Mouse (Mus musculus): ENCODE measurements around the gene Rab7. TPM values are rescaled to one million over a fixed set of nuclear protein-coding genes. Genes with fewer than 3 reads are reported as not detected.

Gene Rab7
- total and polyA plus RNA-seq, 2 experiments: 69.7 to 134 TPM

GRCm38 (mm10) chr6:88042336-88042735, 2.7 kb downstream of the Rab7 start:
- no peak overlapping the region for H3K27ac ChIP-seq (replicated peaks; ENCODE audit: insufficient read depth, low read depth, low read length)
- TF ChIP-seq CTCF (IDR thresholded peaks at IDR 0.05; ENCODE audit: low read depth, low read length): no peak
- no peak for TF ChIP-seq POLR2A (IDR thresholded peaks at IDR 0.05; ENCODE audit: extremely low read depth, insufficient read depth, low read length)
- H3K36me3 ChIP-seq (ENCODE audit: control insufficient read depth, insufficient read depth, low read length): peaks cover 3% of the 10 kb centered on the region; the same call in 1 of the 2 replicates
- H3K9ac ChIP-seq (ENCODE audit: low read depth, low read length): no peak overlapping the region
- WGBS: 69% methylated on average over 3 of the region's 3 CpGs
- no peaks in the 10 kb centered on the region for H3K27me3 ChIP-seq (ENCODE audit: control insufficient read depth, insufficient read depth, low read length)
- peaks cover 39% of the 10 kb centered on the region for H3K4me1 ChIP-seq (ENCODE audit: control insufficient read depth, insufficient read depth, low read length)
- H3K4me3 ChIP-seq (ENCODE audit: insufficient read depth, low read depth, low read length): no peak overlapping the region
- peaks cover 45% of the 10 kb centered on the region; the same call in 1 of the 2 replicates for H3K79me2 ChIP-seq (ENCODE audit: control insufficient read depth, insufficient read depth, low read length)
- no peak for DNase-seq (ENCODE audit: extremely low read depth, low read depth, low spot score)

GRCm38 (mm10) chr6:88041221-88041620, 3.8 kb downstream of the Rab7 start:
- Histone ChIP-seq H3K4me3 (ENCODE audit: insufficient read depth, low read depth, low read length) (no peak overlapping the region), H3K9ac (ENCODE audit: low read depth, low read length) (0 out of 2 replicates have a peak overlapping the region, but pooled peaks have one; percentile 15), H3K27me3 (ENCODE audit: control insufficient read depth, insufficient read depth, low read length) (no peaks in the 10 kb centered on the region), H3K4me1 (ENCODE audit: control insufficient read depth, insufficient read depth, low read length) (peaks cover 43% of the 10 kb centered on the region), H3K79me2 (ENCODE audit: control insufficient read depth, insufficient read depth, low read length) (peaks cover 48% of the 10 kb centered on the region; the same call in 1 of the 2 replicates), H3K27ac (replicated peaks; ENCODE audit: insufficient read depth, low read depth, low read length) (no peak overlapping the region), H3K36me3 (ENCODE audit: control insufficient read depth, insufficient read depth, low read length) (peaks cover 3% of the 10 kb centered on the region; the same call in 1 of the 2 replicates)
- TF ChIP-seq POLR2A (IDR thresholded peaks at IDR 0.05; ENCODE audit: extremely low read depth, insufficient read depth, low read length) (no peak), CTCF (IDR thresholded peaks at IDR 0.05; ENCODE audit: low read depth, low read length) (no peak)
- WGBS: 29% methylated on average over 4 of the region's 4 CpGs
- DNase-seq (ENCODE audit: extremely low read depth, low read depth, low spot score): no peak

GRCm38 (mm10) chr6:88039426-88039825, 5.6 kb downstream of the Rab7 start:
- H3K4me3 ChIP-seq (ENCODE audit: insufficient read depth, low read depth, low read length): no peak overlapping the region
- DNase-seq (ENCODE audit: extremely low read depth, low read depth, low spot score): no peak
- WGBS: 87% methylated on average over 4 of the region's 4 CpGs
- H3K4me1 ChIP-seq (ENCODE audit: control insufficient read depth, insufficient read depth, low read length): peaks cover 50% of the 10 kb centered on the region
- H3K36me3 ChIP-seq (ENCODE audit: control insufficient read depth, insufficient read depth, low read length): peaks cover 3% of the 10 kb centered on the region; the same call in 1 of the 2 replicates
- H3K27me3 ChIP-seq (ENCODE audit: control insufficient read depth, insufficient read depth, low read length): no peaks in the 10 kb centered on the region
- peaks cover 55% of the 10 kb centered on the region; the same call in 1 of the 2 replicates for H3K79me2 ChIP-seq (ENCODE audit: control insufficient read depth, insufficient read depth, low read length)
- no peak overlapping the region for H3K27ac ChIP-seq (replicated peaks; ENCODE audit: insufficient read depth, low read depth, low read length)
- H3K9ac ChIP-seq (ENCODE audit: low read depth, low read length): no peak overlapping the region
- TF ChIP-seq POLR2A (IDR thresholded peaks at IDR 0.05; ENCODE audit: extremely low read depth, insufficient read depth, low read length) (no peak), CTCF (IDR thresholded peaks at IDR 0.05; ENCODE audit: low read depth, low read length) (no peak)

GRCm38 (mm10) chr6:88037471-88038045, 7.5 kb downstream of the Rab7 start:
- H3K27me3 ChIP-seq (ENCODE audit: control insufficient read depth, insufficient read depth, low read length): no peaks in the 10 kb centered on the region
- H3K27ac ChIP-seq (replicated peaks; ENCODE audit: insufficient read depth, low read depth, low read length): peak overlapping the region; percentile 63
- TF ChIP-seq CTCF (IDR thresholded peaks at IDR 0.05; ENCODE audit: low read depth, low read length): no peak
- peaks cover 48% of the 10 kb centered on the region; the same call in 1 of the 2 replicates for H3K79me2 ChIP-seq (ENCODE audit: control insufficient read depth, insufficient read depth, low read length)
- DNase-seq (ENCODE audit: extremely low read depth, low read depth, low spot score): peak; percentile 92
- H3K9ac ChIP-seq (ENCODE audit: low read depth, low read length): no peak overlapping the region
- peaks cover 3% of the 10 kb centered on the region; the same call in 1 of the 2 replicates for H3K36me3 ChIP-seq (ENCODE audit: control insufficient read depth, insufficient read depth, low read length)
- H3K4me1 ChIP-seq (ENCODE audit: control insufficient read depth, insufficient read depth, low read length): peaks cover 50% of the 10 kb centered on the region
- 12% methylated on average over 4 of the region's 4 CpGs for WGBS
- H3K4me3 ChIP-seq (ENCODE audit: insufficient read depth, low read depth, low read length): no peak overlapping the region

- peaks cover 4% of the 10 kb centered on the region for H3K36me3 ChIP-seq (ENCODE audit: control insufficient read depth, insufficient read depth, low read length)
- TF ChIP-seq POLR2A (IDR thresholded peaks at IDR 0.05; ENCODE audit: extremely low read depth, insufficient read depth, low read length) (no peak), CTCF (IDR thresholded peaks at IDR 0.05; ENCODE audit: low read depth, low read length) (no peak)
- peak; percentile 33 for DNase-seq (ENCODE audit: extremely low read depth, low read depth, low spot score)
Measured at GRCm38 (mm10) chr6:88033504-88033903, 11.6 kb downstream of the Rab7 start.

GRCm38 (mm10) chr6:88030432-88030831, 14.6 kb downstream of the Rab7 start:
- Histone ChIP-seq H3K79me2 (ENCODE audit: control insufficient read depth, insufficient read depth, low read length) (peaks cover 61% of the 10 kb centered on the region; the same call in 1 of the 2 replicates), H3K36me3 (ENCODE audit: control insufficient read depth, insufficient read depth, low read length) (peaks cover 11% of the 10 kb centered on the region), H3K27ac (replicated peaks; ENCODE audit: insufficient read depth, low read depth, low read length) (no peak overlapping the region), H3K9ac (ENCODE audit: low read depth, low read length) (no peak overlapping the region), H3K4me1 (ENCODE audit: control insufficient read depth, insufficient read depth, low read length) (peaks cover 32% of the 10 kb centered on the region), H3K4me3 (ENCODE audit: insufficient read depth, low read depth, low read length) (no peak overlapping the region), H3K27me3 (ENCODE audit: control insufficient read depth, insufficient read depth, low read length) (no peaks in the 10 kb centered on the region)
- 78% methylated on average over 2 of the region's 2 CpGs for WGBS
- no peak for TF ChIP-seq CTCF (IDR thresholded peaks at IDR 0.05; ENCODE audit: low read depth, low read length)
- no peak for DNase-seq (ENCODE audit: extremely low read depth, low read depth, low spot score)

More at GRCm38 (mm10) chr6:88033504-88033903, 11.6 kb downstream of the Rab7 start:
- H3K4me3 ChIP-seq (ENCODE audit: insufficient read depth, low read depth, low read length): no peak overlapping the region
- H3K4me1 ChIP-seq (ENCODE audit: control insufficient read depth, insufficient read depth, low read length): peaks cover 35% of the 10 kb centered on the region
- H3K27me3 ChIP-seq (ENCODE audit: control insufficient read depth, insufficient read depth, low read length): no peaks in the 10 kb centered on the region
- no peak overlapping the region for H3K27ac ChIP-seq (replicated peaks; ENCODE audit: insufficient read depth, low read depth, low read length)
- WGBS: 71% methylated on average over 3 of the region's 3 CpGs
- H3K9ac ChIP-seq (ENCODE audit: low read depth, low read length): no peak overlapping the region
- H3K79me2 ChIP-seq (ENCODE audit: control insufficient read depth, insufficient read depth, low read length): peaks cover 53% of the 10 kb centered on the region; the same call in 1 of the 2 replicates
